Mouse (Mus musculus) midbrain, postnatal 0 days (tissue): ENCODE results near the gene Ptafr. TPM values are rescaled to one million over a fixed set of nuclear protein-coding genes. Genes with fewer than 3 reads are reported as not detected.

Experiments used
- ATAC-seq: fragments of 200-750 bp; cut with Nextera tagmentation; 2 replicates; pipeline ENCODE4 v1.8.0; 2017; ENCODE audit warnings: moderate number of reproducible peaks, mild to moderate bottlenecking, moderate TSS enrichment, moderate library complexity; ENCODE audit not compliant: low FRiP score
- DNase-seq: peaks from one replicate; pipeline ENCODE4 v3.0.0-alpha.2; 2015; ENCODE audit warnings: low spot score
- H3K27ac ChIP-seq: fragments of 300-500 bp; sonication (generic); 2 replicates; pipeline ENCODE4 v1.5.1; 2014; ENCODE audit warnings: low read depth, mild to moderate bottlenecking, low read length, mixed read lengths
- H3K27me3 ChIP-seq: fragments of 300-500 bp; sonication (generic); 2 replicates; pipeline ENCODE4 v1.6.1; 2014; ENCODE audit warnings: low read length, control low read depth, mixed read lengths; ENCODE audit not compliant: insufficient read depth
- H3K36me3 ChIP-seq: fragments of 300-500 bp; sonication (generic); 2 replicates; pipeline ENCODE4 v1.6.1; 2014; ENCODE audit warnings: low read length, control low read depth, mixed read lengths; ENCODE audit not compliant: insufficient read depth
- H3K4me1 ChIP-seq: fragments of 300-500 bp; sonication (generic); 2 replicates; pipeline ENCODE4 v1.6.1; 2014; ENCODE audit warnings: mild to moderate bottlenecking, control low read depth, antibody characterized with exemption, low read length, mixed read lengths; ENCODE audit not compliant: insufficient read depth
- H3K4me2 ChIP-seq: fragments of 300-500 bp; sonication (generic); 2 replicates; pipeline ENCODE4 v1.6.1; 2014; ENCODE audit warnings: low read depth, mild to moderate bottlenecking, low read length, mixed read lengths; ENCODE audit not compliant: poor library complexity, severe bottlenecking
- H3K4me3 ChIP-seq: fragments of 300-500 bp; sonication (generic); 2 replicates; pipeline ENCODE4 v1.5.1; 2014; ENCODE audit warnings: low read depth, mild to moderate bottlenecking, low read length, moderate library complexity
- H3K9ac ChIP-seq: fragments of 300-500 bp; sonication (generic); replicated peaks from 2 replicates; pipeline ENCODE4 v1.6.1; 2014; ENCODE audit warnings: mild to moderate bottlenecking, low read length, moderate library complexity, mixed read lengths; ENCODE audit not compliant: poor library complexity, severe bottlenecking
- H3K9me3 ChIP-seq: fragments of 300-500 bp; sonication (generic); 2 replicates; pipeline ENCODE4 v1.6.1; 2016; ENCODE audit warnings: low read length, control low read depth
- CTCF ChIP-seq: IDR thresholded peaks from 2 replicates; pipeline ENCODE4 v1.5.1; 2016; ENCODE audit warnings: antibody characterized with exemption, mild to moderate bottlenecking
- WGBS: fragments of 180-500 bp; shearing (Covaris S2); extraction: QIAGEN DNeasy Blood & Tissue Kit; methylation state at CpG from one replicate; pipeline ENCODE4 v1.1.7; 2014; 5-methylcytosine and 5-hydroxymethylcytosine counted together
- polyA plus RNA-seq: library from polyadenylated mRNA; unstranded; fragments of >200 nt; fragmentation: Nextera tagmentation; extraction: Ambion mirVana; gene quantifications from 2 replicates; pipeline ENCODE4 v1.2.1, GENCODE M21; 2015
- total RNA-seq: library from RNA; depleted of rRNA; stranded (reverse); fragments of >200 nt; gene quantifications from 2 replicates; pipeline ENCODE4 v1.2.3, GENCODE M21; 2014

Ptafr gene
- total and polyA plus RNA-seq, 2 experiments from 2014 or later: 0.26 to 1.1 TPM

DNA sequence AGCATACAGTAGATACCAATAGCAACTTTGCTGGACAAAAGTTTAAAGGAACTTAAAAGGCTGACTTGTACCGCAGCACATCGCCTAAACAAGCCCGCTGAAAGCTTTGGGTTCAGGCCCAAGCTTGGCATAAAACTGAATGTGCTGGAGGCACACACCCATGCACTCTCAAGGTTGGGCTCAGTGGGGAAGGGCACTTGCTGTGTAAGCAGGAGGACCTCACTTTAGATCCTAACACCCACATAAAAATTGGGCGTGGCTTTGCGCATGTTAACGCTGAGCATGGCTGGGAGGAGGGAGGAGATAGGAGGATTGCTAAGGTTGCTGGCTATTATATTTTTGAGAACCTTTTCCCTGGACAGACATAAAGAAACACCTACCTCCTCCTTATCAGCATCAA is 39.1 kb upstream of the Ptafr start:
- ATAC-seq (no peak), DNase-seq (no peak)
- TF ChIP-seq CTCF: no peak
- Histone ChIP-seq H3K36me3 (peaks cover under 1% of the 10 kb centered on the region; the same call in 1 of the 2 replicates), H3K4me3 (no peak overlapping the region), H3K27ac (no peak overlapping the region), H3K4me2 (no peak overlapping the region), H3K9me3 (no peaks in the 10 kb centered on the region), H3K4me1 (no peaks in the 10 kb centered on the region), H3K27me3 (no peaks in the 10 kb centered on the region), H3K9ac (no peak overlapping the region)
- 40% methylated on average over 6 of the region's 6 CpGs for WGBS

GRCm38 (mm10) chr4:132526678-132527077 is 37.2 kb upstream of the Ptafr start:
- DNase-seq (no peak), ATAC-seq (no peak)
- H3K27me3 ChIP-seq: no peaks in the 10 kb centered on the region
- no peak overlapping the region for H3K9ac ChIP-seq
- no peaks in the 10 kb centered on the region for H3K9me3 ChIP-seq
- H3K27ac ChIP-seq: no peak overlapping the region
- no peak overlapping the region for H3K4me3 ChIP-seq
- TF ChIP-seq CTCF: no peak
- no peaks in the 10 kb centered on the region for H3K4me1 ChIP-seq
- peaks cover 8% of the 10 kb centered on the region; the same call in 1 of the 2 replicates for H3K36me3 ChIP-seq
- 53% methylated on average over 2 of the region's 2 CpGs for WGBS
- H3K4me2 ChIP-seq: no peak overlapping the region

DNA sequence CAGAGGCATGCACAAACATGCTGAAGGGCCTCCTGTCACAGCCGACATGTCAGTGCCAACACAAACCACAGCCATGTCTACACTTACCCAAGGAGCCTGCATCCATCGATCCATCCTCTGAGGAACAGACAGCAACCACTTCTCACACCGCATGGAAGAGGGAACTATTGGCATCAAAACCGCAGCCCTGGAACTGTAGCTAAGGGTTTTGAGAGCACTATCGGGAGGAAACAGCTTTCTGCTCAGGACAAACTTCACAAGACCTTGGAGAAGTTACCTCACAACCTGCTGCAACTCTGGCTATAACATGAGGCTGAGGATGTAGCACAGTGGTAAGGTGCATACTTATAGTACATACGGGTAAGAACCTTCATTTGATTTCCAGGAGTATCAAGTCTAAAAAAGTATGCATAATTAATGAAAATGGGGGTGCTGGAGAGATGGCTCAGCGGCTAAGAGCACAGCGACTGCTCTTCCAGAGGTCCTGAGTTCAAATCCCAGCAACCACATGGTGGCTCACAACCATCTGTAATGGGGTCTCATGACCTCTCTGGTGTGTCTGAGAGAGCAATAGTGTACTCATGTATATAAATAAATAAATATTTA is 35.8 kb upstream of the Ptafr start:
- Histone ChIP-seq H3K4me2 (no peak overlapping the region), H3K27ac (no peak overlapping the region), H3K36me3 (peaks cover 8% of the 10 kb centered on the region; the same call in 1 of the 2 replicates), H3K4me3 (no peak overlapping the region), H3K27me3 (no peaks in the 10 kb centered on the region), H3K9me3 (no peaks in the 10 kb centered on the region), H3K9ac (no peak overlapping the region), H3K4me1 (no peaks in the 10 kb centered on the region)
- WGBS: 92% methylated on average over 8 of the region's 8 CpGs
- no peak for TF ChIP-seq CTCF
- no peak for ATAC-seq
- DNase-seq: no peak

- peaks cover 8% of the 10 kb centered on the region; the same call in 1 of the 2 replicates for H3K36me3 ChIP-seq
- DNase-seq (no peak), ATAC-seq (no peak)
- WGBS: 88% methylated on average over 4 of the region's 4 CpGs
- H3K4me1 ChIP-seq: peaks cover 5% of the 10 kb centered on the region; the same call in 1 of the 2 replicates
- no peak overlapping the region for H3K27ac ChIP-seq
- H3K9me3 ChIP-seq: no peaks in the 10 kb centered on the region
- no peak overlapping the region for H3K4me2 ChIP-seq
- no peak overlapping the region for H3K4me3 ChIP-seq
- H3K27me3 ChIP-seq: no peaks in the 10 kb centered on the region
- no peak overlapping the region for H3K9ac ChIP-seq
- TF ChIP-seq CTCF: no peak
Observed at GRCm38 (mm10) chr4:132529344-132529743, 34.5 kb upstream of the Ptafr start.

- DNase-seq: no peak
- peaks cover 5% of the 10 kb centered on the region; the same call in 1 of the 2 replicates for H3K4me1 ChIP-seq
- WGBS: 97% methylated on average over 20 of the region's 20 CpGs
- H3K4me2 ChIP-seq: no peak overlapping the region
- no peak overlapping the region for H3K4me3 ChIP-seq
- H3K36me3 ChIP-seq: peaks cover 8% of the 10 kb centered on the region; the same call in 1 of the 2 replicates
- no peaks in the 10 kb centered on the region for H3K9me3 ChIP-seq
- no peak overlapping the region for H3K27ac ChIP-seq
- no peaks in the 10 kb centered on the region for H3K27me3 ChIP-seq
- H3K9ac ChIP-seq: no peak overlapping the region
- ATAC-seq: no peak
- no peak for TF ChIP-seq CTCF
Observed at GRCm38 (mm10) chr4:132530033-132530804, 33.6 kb upstream of the Ptafr start.

DNA sequence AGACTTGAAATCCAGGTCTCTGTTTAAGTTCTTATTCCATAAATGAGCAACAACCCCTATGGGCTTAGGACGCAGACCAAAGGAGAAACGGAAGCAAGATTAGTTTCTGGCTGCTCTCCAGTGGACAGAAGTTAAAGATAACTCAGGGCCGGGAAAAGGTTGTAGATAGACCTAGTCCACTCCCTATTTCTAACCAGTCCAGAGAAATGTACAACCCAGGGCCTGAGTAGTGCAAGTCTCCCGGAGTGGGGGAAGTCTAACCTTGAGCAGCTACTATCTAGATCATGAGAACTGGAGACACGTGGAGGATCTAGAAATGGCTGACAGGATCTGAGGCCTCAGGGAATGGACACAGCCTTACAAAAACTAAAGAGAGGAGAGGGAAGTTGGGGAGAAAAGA is 31.4 kb upstream of the Ptafr start:
- no peaks in the 10 kb centered on the region for H3K27me3 ChIP-seq
- 20% methylated on average over 5 of the region's 5 CpGs for WGBS
- H3K4me2 ChIP-seq: peak overlapping the region; percentile 63
- DNase-seq: peak; percentile 45
- H3K4me3 ChIP-seq: peak overlapping the region; percentile 66
- peak overlapping the region; percentile 94 for H3K9ac ChIP-seq
- peak; percentile 10; the same call in 1 of the 2 replicates for ATAC-seq
- no peaks in the 10 kb centered on the region for H3K9me3 ChIP-seq
- H3K36me3 ChIP-seq: peaks cover 8% of the 10 kb centered on the region; the same call in 1 of the 2 replicates
- peaks cover 9% of the 10 kb centered on the region; the same call in 1 of the 2 replicates for H3K4me1 ChIP-seq
- no peak for TF ChIP-seq CTCF
- H3K27ac ChIP-seq: peak overlapping the region; percentile 98
